Mouse (Mus musculus): ENCODE data around the gene Csnk1g1.

GRCm38 (mm10) chr9:65970009-65970408, 61.3 kb downstream of the Csnk1g1 start:
- TF ChIP-seq POLR2A (IDR thresholded peaks at IDR 0.05; ENCODE audit: control insufficient read depth, extremely low read depth, insufficient read depth, low read length, poor library complexity) = no peak
- TF ChIP-seq CTCF (IDR thresholded peaks at IDR 0.05; ENCODE audit: borderline replicate concordance, control insufficient read depth, extremely low read depth, insufficient read depth, low read length, poor library complexity) = no peak
